Mouse (Mus musculus) erythroblast, embryonic 14.5 days (primary cell): Measurements from ENCODE around the gene Npr3. TPM values are rescaled to one million over a fixed set of nuclear protein-coding genes. Genes with fewer than 3 reads are reported as not detected.

ENCODE experiments used
- H3K27me3 ChIP-seq: 2 replicates; pipeline ENCODE4 v1.6.1; 2012; ENCODE audit warnings: inconsistent platforms; ENCODE audit not compliant: control insufficient read depth
- H3K36me3 ChIP-seq: 2 replicates; pipeline ENCODE4 v1.6.1; 2012; ENCODE audit warnings: mild to moderate bottlenecking, inconsistent platforms; ENCODE audit not compliant: control insufficient read depth
- H3K4me1 ChIP-seq: 2 replicates; pipeline ENCODE4 v1.6.1; 2012; ENCODE audit warnings: inconsistent platforms; ENCODE audit not compliant: control insufficient read depth
- H3K4me3 ChIP-seq: replicated peaks from 2 replicates; pipeline ENCODE3; 2012; ENCODE audit warnings: moderate library complexity, mild to moderate bottlenecking, inconsistent platforms
- H3K9me3 ChIP-seq: 2 replicates; pipeline ENCODE4 v1.6.1; 2012; ENCODE audit warnings: low read length, inconsistent platforms, mixed read lengths; ENCODE audit not compliant: control insufficient read depth
- GATA1 ChIP-seq: IDR thresholded peaks from 2 replicates; pipeline ENCODE4 v1.6.1; 2012; ENCODE audit warnings: low read length, inconsistent platforms, mixed read lengths
- TAL1 ChIP-seq: IDR thresholded peaks from 3 replicates; pipeline ENCODE4 v1.6.1; 2012; ENCODE audit warnings: low read length, inconsistent platforms, mixed read lengths
- polyA plus RNA-seq: library from polyadenylated mRNA; stranded (reverse); fragments of >175 nt; gene quantifications from 2 replicates; pipeline ENCODE4 v1.2.3, GENCODE M21; 2012

Gene Npr3
- polyA plus RNA-seq, 1 experiment, result not detected

GRCm38 (mm10) chr15:11893969-11894368 lies 13.1 kb downstream of the Npr3 start:
- no peaks in the 10 kb centered on the region for H3K4me1 ChIP-seq
- no peaks in the 10 kb centered on the region for H3K27me3 ChIP-seq
- H3K36me3 ChIP-seq, result no peaks in the 10 kb centered on the region
- no peaks in the 10 kb centered on the region for H3K9me3 ChIP-seq
- H3K4me3 ChIP-seq, result no peak overlapping the region
- no peak for TF ChIP-seq GATA1

- no peak for TF ChIP-seq GATA1
- no peak for TF ChIP-seq TAL1
- Histone ChIP-seq H3K9me3 (0 out of 2 replicates have a peak, but pooled peaks cover 2% of the 10 kb centered on the region), H3K4me1 (no peaks in the 10 kb centered on the region), H3K27me3 (no peaks in the 10 kb centered on the region), H3K36me3 (no peaks in the 10 kb centered on the region), H3K4me3 (no peak overlapping the region)
Measured at GRCm38 (mm10) chr15:11891395-11891794, 15.7 kb downstream of the Npr3 start.

GRCm38 (mm10) chr15:11882508-11883205 lies 24.4 kb downstream of the Npr3 start:
- H3K4me1 ChIP-seq, result no peaks in the 10 kb centered on the region
- no peak overlapping the region for H3K4me3 ChIP-seq
- TF ChIP-seq TAL1 (no peak), GATA1 (no peak)
- peaks cover 11% of the 10 kb centered on the region; the same call in 1 of the 2 replicates for H3K9me3 ChIP-seq
- H3K36me3 ChIP-seq, result no peaks in the 10 kb centered on the region
- H3K27me3 ChIP-seq, result no peaks in the 10 kb centered on the region

- Histone ChIP-seq H3K4me3 (no peak overlapping the region), H3K9me3 (peaks cover 9% of the 10 kb centered on the region; the same call in 1 of the 2 replicates), H3K36me3 (no peaks in the 10 kb centered on the region), H3K4me1 (no peaks in the 10 kb centered on the region), H3K27me3 (no peaks in the 10 kb centered on the region)
- no peak for TF ChIP-seq GATA1
Measured at GRCm38 (mm10) chr15:11881822-11882221, 25.3 kb downstream of the Npr3 start.

GRCm38 (mm10) chr15:11878334-11878733 lies 28.8 kb downstream of the Npr3 start:
- H3K36me3 ChIP-seq, result no peaks in the 10 kb centered on the region
- TF ChIP-seq TAL1 (no peak), GATA1 (no peak)
- H3K4me3 ChIP-seq, result no peak overlapping the region
- peaks cover 9% of the 10 kb centered on the region for H3K9me3 ChIP-seq
- H3K4me1 ChIP-seq, result no peaks in the 10 kb centered on the region
- H3K27me3 ChIP-seq, result no peaks in the 10 kb centered on the region

GRCm38 (mm10) chr15:11877273-11877672 lies 29.8 kb downstream of the Npr3 start:
- Histone ChIP-seq H3K4me3 (no peak overlapping the region), H3K27me3 (no peaks in the 10 kb centered on the region), H3K9me3 (peaks cover 5% of the 10 kb centered on the region), H3K4me1 (no peaks in the 10 kb centered on the region), H3K36me3 (no peaks in the 10 kb centered on the region)
- TF ChIP-seq GATA1 (no peak), TAL1 (no peak)

- H3K9me3 ChIP-seq, result no peaks in the 10 kb centered on the region; the same call in 1 of the 2 replicates
- TF ChIP-seq TAL1 (no peak), GATA1 (no peak)
- H3K4me1 ChIP-seq, result no peaks in the 10 kb centered on the region
- H3K36me3 ChIP-seq, result no peaks in the 10 kb centered on the region
- H3K4me3 ChIP-seq, result no peak overlapping the region
- no peaks in the 10 kb centered on the region for H3K27me3 ChIP-seq
Measured at GRCm38 (mm10) chr15:11866918-11867317, 40.2 kb downstream of the Npr3 start.

- no peak for TF ChIP-seq GATA1
- TF ChIP-seq TAL1, result no peak
- Histone ChIP-seq H3K4me1 (no peaks in the 10 kb centered on the region), H3K9me3 (no peaks in the 10 kb centered on the region; the same call in 1 of the 2 replicates), H3K36me3 (no peaks in the 10 kb centered on the region), H3K27me3 (no peaks in the 10 kb centered on the region), H3K4me3 (no peak overlapping the region)
Measured at GRCm38 (mm10) chr15:11863540-11863818, 43.6 kb downstream of the Npr3 start.

GRCm38 (mm10) chr15:11862785-11863539 lies 44.1 kb downstream of the Npr3 start:
- TF ChIP-seq GATA1, result no peak

GRCm38 (mm10) chr15:11862253-11862652 lies 44.8 kb downstream of the Npr3 start:
- Histone ChIP-seq H3K27me3 (no peaks in the 10 kb centered on the region), H3K9me3 (no peaks in the 10 kb centered on the region; the same call in 1 of the 2 replicates), H3K4me3 (no peak overlapping the region), H3K36me3 (no peaks in the 10 kb centered on the region), H3K4me1 (no peaks in the 10 kb centered on the region)
- TF ChIP-seq GATA1, result no peak
- TF ChIP-seq TAL1, result no peak

More at GRCm38 (mm10) chr15:11862785-11863539, 44.1 kb downstream of the Npr3 start:
- H3K27me3 ChIP-seq, result no peaks in the 10 kb centered on the region
- H3K36me3 ChIP-seq, result no peaks in the 10 kb centered on the region
- no peak overlapping the region for H3K4me3 ChIP-seq
- no peaks in the 10 kb centered on the region; the same call in 1 of the 2 replicates for H3K9me3 ChIP-seq
- H3K4me1 ChIP-seq, result no peaks in the 10 kb centered on the region
